Mouse (Mus musculus): Measurements from ENCODE around the gene Lin54.

GRCm38 (mm10) chr5:100546294-100547080 lies 46.0 kb upstream of the Lin54 start:
- no peak for TF ChIP-seq TCF12 (IDR thresholded peaks at IDR 0.05; ENCODE audit: insufficient read depth, poor library complexity, severe bottlenecking)
- no peak for TF ChIP-seq E2F4 (IDR thresholded peaks at IDR 0.05; ENCODE audit: insufficient read depth)
- no peak for TF ChIP-seq POLR2A (IDR thresholded peaks at IDR 0.05; ENCODE audit: insufficient read length, low read depth)
- no peak for TF ChIP-seq POLR2AphosphoS2 (IDR thresholded peaks at IDR 0.05; ENCODE audit: insufficient read length, low read depth)
- no peak for TF ChIP-seq SRF (IDR thresholded peaks at IDR 0.05; ENCODE audit: control insufficient read depth, insufficient read length, low read depth)
- no peak for TF ChIP-seq MYOD1 (IDR thresholded peaks at IDR 0.05; ENCODE audit: control insufficient read depth in 1 of 3, insufficient read length in 2 of 3, low read depth in 2 of 3)
- TF ChIP-seq TCF3 (IDR thresholded peaks at IDR 0.05; ENCODE audit: insufficient read length, low read depth) = no peak
- no peak for TF ChIP-seq MAX (IDR thresholded peaks at IDR 0.05; ENCODE audit: low read depth)
- TF ChIP-seq USF1 (IDR thresholded peaks at IDR 0.05; ENCODE audit: low read depth) = no peak
- TF ChIP-seq CEBPB (IDR thresholded peaks at IDR 0.05; ENCODE audit: insufficient read depth, poor library complexity, severe bottlenecking) = no peak
